Mouse (Mus musculus): ENCODE results near the gene Rpl27. TPM values are rescaled to one million over a fixed set of nuclear protein-coding genes. Genes with fewer than 3 reads are reported as not detected.
"Not testable (repeated sequence)": the region's sequence is repeated elsewhere in the genome, so short reads cannot be mapped to it uniquely, and the experiment has no call there.

The Rpl27 gene
- polyA plus RNA-seq, 1 experiment from 2014 or later, result 288 TPM

DNA sequence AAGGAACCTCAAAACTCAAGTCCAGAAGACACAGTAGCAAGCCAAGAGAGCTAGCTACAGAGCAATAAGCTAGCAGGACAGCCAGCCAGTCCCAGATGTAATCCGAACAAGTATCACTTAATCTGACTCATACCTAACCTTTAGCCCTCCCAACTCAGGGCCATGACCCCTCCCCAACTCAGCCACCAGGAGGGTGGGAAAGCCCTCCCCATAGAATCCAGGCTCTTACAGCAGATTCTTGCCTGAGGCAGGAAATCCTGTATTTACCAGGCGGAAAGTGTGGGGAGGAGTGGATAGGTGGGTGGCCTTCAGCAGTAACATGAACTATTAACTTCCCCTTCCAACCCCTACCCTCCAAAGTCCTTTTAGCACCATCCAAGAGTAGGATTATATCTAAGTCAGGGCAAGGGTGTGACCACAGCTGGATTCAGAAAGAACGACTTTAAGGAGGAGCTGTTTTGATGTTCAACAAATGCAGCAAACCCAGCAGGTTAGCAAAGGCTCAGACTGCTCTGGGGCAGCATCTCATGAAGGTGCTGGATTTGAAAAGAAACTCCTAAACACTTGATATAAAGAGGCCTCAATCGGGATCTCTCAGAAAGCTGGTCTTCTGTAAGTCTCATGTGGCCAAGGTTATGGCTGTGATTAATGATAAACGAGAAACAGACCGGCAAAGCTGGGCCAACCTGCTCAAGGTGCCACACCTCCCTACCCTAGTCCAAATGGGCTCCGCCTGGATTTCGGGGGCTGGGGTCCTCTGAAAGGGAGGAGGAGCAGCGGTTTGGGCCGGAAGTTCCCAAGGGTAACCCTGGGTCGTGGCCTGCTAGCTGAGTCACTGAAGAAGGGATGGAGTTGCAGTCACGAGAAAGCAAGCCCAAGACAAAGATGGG lies 22.4 kb downstream of the Rpl27 start, which contains the start of gene Rnd2:
Rnd2 (plus strand) TSS at position 789 of the 890 bp plus-strand sequence.
- H3K9ac ChIP-seq (ENCODE audit: low read depth, low read length), result peak within 1 kb of the TSS; percentile 86
- peaks cover 38% of the 10 kb centered on the region for H3K4me1 ChIP-seq (ENCODE audit: control insufficient read depth, insufficient read depth, low read length)
- H3K4me2 ChIP-seq (ENCODE audit: low read depth, low read length), result peak within 1 kb of the TSS; percentile 93
- H3K4me3 ChIP-seq (ENCODE audit: low read length), result peak within 1 kb of the TSS; percentile 91
- WGBS, result 10% methylated on average over 12 of the region's 12 CpGs
- peak within 1 kb of the TSS; percentile 92 for H3K27ac ChIP-seq (ENCODE audit: low read length)
- ATAC-seq, result peak; percentile 34
- H3K36me3 ChIP-seq (ENCODE audit: control insufficient read depth, insufficient read depth, low read length), result peaks cover 5% of the 10 kb centered on the region; the same call in 1 of the 2 replicates
- no peaks in the 10 kb centered on the region for H3K27me3 ChIP-seq (replicated peaks; ENCODE audit: control insufficient read depth, insufficient read depth, low read length)
- no peaks in the 10 kb centered on the region for H3K9me3 ChIP-seq (ENCODE audit: control insufficient read depth, low read length)

DNA sequence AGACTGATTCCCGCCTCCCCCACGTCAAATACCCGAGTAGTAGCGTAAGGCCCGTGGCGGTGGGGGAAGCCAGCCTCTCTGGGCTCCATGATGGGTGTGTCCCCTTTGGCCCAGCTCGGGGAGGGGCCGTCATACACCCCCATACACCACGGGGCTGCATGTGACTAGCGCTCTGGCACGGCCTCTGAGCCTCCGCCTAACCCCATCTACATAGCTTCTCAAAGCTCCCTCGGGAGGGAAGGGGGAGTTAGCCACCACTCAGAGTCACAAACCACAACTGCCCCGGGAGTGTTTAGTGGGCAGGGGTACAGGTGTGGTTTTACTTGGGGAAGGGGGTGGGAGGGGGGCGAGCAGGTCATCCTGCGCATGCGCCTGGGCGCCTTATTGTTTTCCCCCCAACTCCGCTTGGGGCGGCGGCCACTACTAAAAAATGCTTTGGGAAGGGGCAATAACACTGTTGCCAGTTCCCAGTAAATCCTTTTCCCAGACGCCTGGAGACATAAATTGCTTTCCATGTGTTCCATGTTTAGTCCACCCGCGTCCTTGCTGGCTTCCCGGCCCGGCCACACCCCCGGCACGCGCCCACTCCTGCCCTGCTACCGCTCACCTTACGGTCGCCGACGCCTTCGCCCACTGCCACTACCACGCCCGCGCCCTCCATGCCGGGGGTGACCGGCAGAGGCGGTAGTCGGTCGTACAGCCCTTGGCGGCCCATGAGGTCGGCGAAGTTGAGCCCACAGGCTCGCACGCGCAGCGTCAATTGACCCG lies 23.2 kb downstream of the Rpl27 start:
- Histone ChIP-seq H3K4me2 (ENCODE audit: low read depth, low read length) (peak overlapping the region; percentile 93), H3K4me1 (ENCODE audit: control insufficient read depth, insufficient read depth, low read length) (peaks cover 34% of the 10 kb centered on the region), H3K9ac (ENCODE audit: low read depth, low read length) (peak overlapping the region; percentile 86), H3K27me3 (replicated peaks; ENCODE audit: control insufficient read depth, insufficient read depth, low read length) (no peaks in the 10 kb centered on the region), H3K4me3 (ENCODE audit: low read length) (peak overlapping the region; percentile 91), H3K27ac (ENCODE audit: low read length) (peak overlapping the region; percentile 92), H3K36me3 (ENCODE audit: control insufficient read depth, insufficient read depth, low read length) (peaks cover 5% of the 10 kb centered on the region; the same call in 1 of the 2 replicates), H3K9me3 (ENCODE audit: control insufficient read depth, low read length) (no peaks in the 10 kb centered on the region)
- ATAC-seq, result peak; percentile 53
- 1% methylated on average over 51 of the region's 51 CpGs for whole genome bisulfite sequencing

- Histone ChIP-seq H3K4me1 (ENCODE audit: control insufficient read depth, insufficient read depth, low read length) (peaks cover 34% of the 10 kb centered on the region), H3K27ac (ENCODE audit: low read length) (peak within 1 kb of the TSS; percentile 92)
- ATAC-seq, result peak; percentile 56
These were observed 23.9 kb downstream of the Rpl27 start, which contains the start of gene Vat1 for GRCm38 (mm10) chr11:101465869-101466551. Vat1 (minus strand) TSS chr11:101466230.

GRCm38 (mm10) chr11:101466552-101466950 lies 24.5 kb downstream of the Rpl27 start:
- Histone ChIP-seq H3K4me2 (ENCODE audit: low read depth, low read length) (peak overlapping the region; percentile 93; the same call in 1 of the 2 replicates), H3K4me3 (ENCODE audit: low read length) (peak overlapping the region; percentile 91; the same call in 1 of the 2 replicates), H3K4me1 (ENCODE audit: control insufficient read depth, insufficient read depth, low read length) (peaks cover 34% of the 10 kb centered on the region)
- H3K27ac ChIP-seq (ENCODE audit: low read length); ATAC-seq; H3K9ac ChIP-seq (ENCODE audit: low read depth, low read length); H3K27me3 ChIP-seq (replicated peaks; ENCODE audit: control insufficient read depth, insufficient read depth, low read length); H3K9me3 ChIP-seq (ENCODE audit: control insufficient read depth, low read length); H3K36me3 ChIP-seq (ENCODE audit: control insufficient read depth, insufficient read depth, low read length): not testable (repeated sequence)
- WGBS, result 53% methylated on average over 5 of the region's 5 CpGs

More at GRCm38 (mm10) chr11:101465869-101466551, 23.9 kb downstream of the Rpl27 start, which contains the start of gene Vat1:
- Histone ChIP-seq H3K4me2 (ENCODE audit: low read depth, low read length) (peak within 1 kb of the TSS; percentile 93), H3K9me3 (ENCODE audit: control insufficient read depth, low read length) (no peaks in the 10 kb centered on the region), H3K4me3 (ENCODE audit: low read length) (peak within 1 kb of the TSS; percentile 91), H3K36me3 (ENCODE audit: control insufficient read depth, insufficient read depth, low read length) (peaks cover 5% of the 10 kb centered on the region; the same call in 1 of the 2 replicates), H3K27me3 (replicated peaks; ENCODE audit: control insufficient read depth, insufficient read depth, low read length) (no peaks in the 10 kb centered on the region), H3K9ac (ENCODE audit: low read depth, low read length) (peak within 1 kb of the TSS; percentile 86)
- WGBS, result under 1% methylated on average over 60 of the region's 60 CpGs

GRCm38 (mm10) chr11:101467477-101468262 lies 25.6 kb downstream of the Rpl27 start:
- Histone ChIP-seq H3K27ac (ENCODE audit: low read length) (peak overlapping the region; percentile 80), H3K4me3 (ENCODE audit: low read length) (peak overlapping the region; percentile 82), H3K36me3 (ENCODE audit: control insufficient read depth, insufficient read depth, low read length) (no peaks in the 10 kb centered on the region), H3K27me3 (replicated peaks; ENCODE audit: control insufficient read depth, insufficient read depth, low read length) (no peaks in the 10 kb centered on the region), H3K4me1 (ENCODE audit: control insufficient read depth, insufficient read depth, low read length) (peaks cover 26% of the 10 kb centered on the region), H3K9ac (ENCODE audit: low read depth, low read length) (peak overlapping the region; percentile 84), H3K4me2 (ENCODE audit: low read depth, low read length) (peak overlapping the region; percentile 96), H3K9me3 (ENCODE audit: control insufficient read depth, low read length) (no peaks in the 10 kb centered on the region)
- under 1% methylated on average over 44 of the region's 54 CpGs for WGBS
- peak; percentile 67 for ATAC-seq

DNA sequence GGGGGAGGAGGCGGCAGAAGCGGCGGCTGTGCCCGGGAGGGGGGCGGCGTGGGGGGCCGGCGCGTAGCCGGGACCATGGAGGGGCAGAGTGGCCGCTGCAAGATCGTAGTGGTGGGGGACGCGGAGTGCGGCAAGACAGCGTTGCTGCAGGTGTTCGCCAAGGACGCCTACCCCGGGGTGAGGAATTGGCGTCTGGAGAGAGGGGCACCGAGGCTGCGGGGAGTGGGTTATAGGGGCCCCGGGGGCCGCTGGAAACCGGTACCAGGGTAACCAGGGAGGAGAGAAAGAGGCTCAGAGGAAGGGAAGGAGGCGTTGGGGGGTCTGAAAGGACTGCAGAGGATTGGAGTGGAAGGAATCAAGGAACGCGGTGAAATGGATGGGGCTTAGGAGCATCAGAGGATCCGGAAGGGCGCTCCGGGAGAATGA lies 26.2 kb downstream of the Rpl27 start:
- no peaks in the 10 kb centered on the region for H3K9me3 ChIP-seq (ENCODE audit: control insufficient read depth, low read length)
- peak overlapping the region; percentile 80 for H3K27ac ChIP-seq (ENCODE audit: low read length)
- no peaks in the 10 kb centered on the region for H3K27me3 ChIP-seq (replicated peaks; ENCODE audit: control insufficient read depth, insufficient read depth, low read length)
- peak; percentile 10; the same call in 1 of the 2 replicates for ATAC-seq
- WGBS, result 1% methylated on average over 30 of the region's 31 CpGs
- peak overlapping the region; percentile 84 for H3K9ac ChIP-seq (ENCODE audit: low read depth, low read length)
- peak overlapping the region; percentile 96 for H3K4me2 ChIP-seq (ENCODE audit: low read depth, low read length)
- H3K36me3 ChIP-seq (ENCODE audit: control insufficient read depth, insufficient read depth, low read length), result no peaks in the 10 kb centered on the region
- peak overlapping the region; percentile 82 for H3K4me3 ChIP-seq (ENCODE audit: low read length)
- peaks cover 24% of the 10 kb centered on the region for H3K4me1 ChIP-seq (ENCODE audit: control insufficient read depth, insufficient read depth, low read length)

- Histone ChIP-seq H3K4me1 (ENCODE audit: control insufficient read depth, insufficient read depth, low read length) (peaks cover 20% of the 10 kb centered on the region), H3K9ac (ENCODE audit: low read depth, low read length) (peak overlapping the region; percentile 84), H3K4me2 (ENCODE audit: low read depth, low read length) (peak overlapping the region; percentile 96), H3K4me3 (ENCODE audit: low read length) (peak overlapping the region; percentile 82), H3K27me3 (replicated peaks; ENCODE audit: control insufficient read depth, insufficient read depth, low read length) (no peaks in the 10 kb centered on the region), H3K9me3 (ENCODE audit: control insufficient read depth, low read length) (no peaks in the 10 kb centered on the region), H3K36me3 (ENCODE audit: control insufficient read depth, insufficient read depth, low read length) (no peaks in the 10 kb centered on the region), H3K27ac (ENCODE audit: low read length) (peak overlapping the region; percentile 80)
- no peak for ATAC-seq
- 4% methylated on average over 13 of the region's 13 CpGs for WGBS
These were observed 26.6 kb downstream of the Rpl27 start for GRCm38 (mm10) chr11:101468731-101469130.

DNA sequence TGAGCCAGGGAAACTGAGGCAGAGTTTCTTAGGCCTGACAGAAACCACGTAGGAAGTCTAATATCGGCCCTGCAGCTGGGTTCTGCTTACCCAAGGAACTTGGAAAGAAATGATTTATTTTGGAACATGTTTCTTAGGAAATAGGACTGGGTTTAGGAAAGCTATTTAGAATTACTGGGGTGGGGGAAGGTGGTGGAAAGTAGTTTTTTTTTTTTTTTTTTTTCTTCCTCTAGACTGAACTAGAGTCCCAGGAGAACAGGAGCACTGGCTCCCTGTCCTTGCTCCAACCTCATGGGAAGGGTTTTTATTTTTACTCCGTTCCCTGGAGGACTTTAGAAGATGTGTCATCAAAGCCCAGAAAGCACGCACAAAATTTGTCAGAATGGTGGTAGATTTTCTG lies 27.1 kb downstream of the Rpl27 start:
- Histone ChIP-seq H3K27me3 (replicated peaks; ENCODE audit: control insufficient read depth, insufficient read depth, low read length) (no peaks in the 10 kb centered on the region), H3K27ac (ENCODE audit: low read length) (no peak overlapping the region), H3K4me1 (ENCODE audit: control insufficient read depth, insufficient read depth, low read length) (peaks cover 16% of the 10 kb centered on the region), H3K9me3 (ENCODE audit: control insufficient read depth, low read length) (no peaks in the 10 kb centered on the region), H3K36me3 (ENCODE audit: control insufficient read depth, insufficient read depth, low read length) (no peaks in the 10 kb centered on the region), H3K4me2 (ENCODE audit: low read depth, low read length) (peak overlapping the region; percentile 96), H3K4me3 (ENCODE audit: low read length) (peak overlapping the region; percentile 82), H3K9ac (ENCODE audit: low read depth, low read length) (no peak overlapping the region; the same call in 1 of the 2 replicates)
- ATAC-seq, result no peak
- 57% methylated on average over 4 of the region's 4 CpGs for WGBS
